Mouse (Mus musculus): Measurements from ENCODE around the gene Hsd17b14.

Gene Hsd17b14

DNA sequence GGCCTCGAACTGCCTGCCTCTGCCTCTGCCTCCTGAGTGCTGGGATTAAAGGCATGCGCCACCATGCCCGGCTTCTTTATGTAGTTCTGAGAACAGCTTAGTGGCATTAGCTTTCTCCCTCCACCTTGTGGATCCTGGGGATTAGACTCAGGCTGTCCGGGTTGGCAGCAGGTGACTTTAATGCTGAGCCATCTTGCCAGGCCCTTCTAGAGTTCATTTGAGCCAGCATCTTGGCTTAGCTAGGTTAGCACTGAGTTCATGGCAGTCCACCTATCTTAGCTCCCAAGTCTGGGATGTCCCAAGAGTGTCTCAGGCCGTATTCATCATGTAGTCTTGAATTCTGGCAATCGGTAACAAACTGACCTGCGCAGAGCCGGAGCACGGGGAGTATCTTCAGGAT, 10.8 kb downstream of the Hsd17b14 start:
- DNase-seq (ENCODE audit: low read depth in 1 of 2, low spot score in 2 of 2) = no peak

GRCm38 (mm10) chr7:45567112-45567779, 12.6 kb downstream of the Hsd17b14 start:
- no peak for DNase-seq (ENCODE audit: low read depth in 1 of 2, low spot score in 2 of 2)

DNA sequence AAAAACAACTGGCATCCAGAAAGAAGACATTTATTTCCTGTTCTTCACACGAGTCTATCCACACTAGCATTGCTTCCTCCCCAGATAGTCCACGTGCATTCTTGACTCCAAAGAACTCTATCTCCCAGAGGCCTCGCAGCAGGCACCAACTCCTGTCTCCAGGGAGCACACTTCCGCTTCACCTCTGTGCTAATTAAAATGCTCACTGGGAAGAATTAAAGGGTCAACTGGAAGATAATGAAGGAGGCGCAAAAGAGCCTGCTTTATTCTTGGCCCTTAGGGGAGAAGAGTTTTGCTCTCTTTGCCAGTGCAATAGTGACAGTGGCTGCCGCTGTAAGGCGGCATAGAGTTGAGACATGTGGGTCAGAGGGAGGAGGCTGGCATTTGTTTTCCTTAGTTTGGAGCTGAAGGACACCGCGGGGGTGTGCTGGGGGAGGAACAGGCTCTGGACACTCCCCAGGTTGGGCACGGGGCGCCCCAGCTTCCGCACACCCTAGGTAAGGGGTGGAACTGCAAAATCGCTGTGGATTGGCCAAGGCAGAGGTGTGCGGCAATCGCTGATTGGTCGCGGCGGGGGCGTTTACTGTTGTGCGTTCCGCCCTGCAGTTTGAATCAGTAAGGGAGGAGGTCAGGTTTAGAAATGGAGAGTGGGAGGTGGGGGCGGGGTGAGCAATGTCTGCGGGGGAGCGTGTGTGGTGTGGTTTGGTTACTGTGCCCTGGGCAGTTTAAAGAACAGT, 13.3 kb downstream of the Hsd17b14 start:
- peak; percentile 39 to 51 for DNase-seq (ENCODE audit: low read depth in 1 of 2, low spot score in 2 of 2)

GRCm38 (mm10) chr7:45568601-45569473, 14.1 kb downstream of the Hsd17b14 start:
- DNase-seq (ENCODE audit: low read depth in 1 of 2, low spot score in 2 of 2) = no peak

- DNase-seq (ENCODE audit: low read depth in 1 of 2, low spot score in 2 of 2) = no peak
Observed at GRCm38 (mm10) chr7:45570103-45570741, 15.5 kb downstream of the Hsd17b14 start, which contains the start of gene Bcat2. TSS of gene Bcat2 (plus strand) at chr7:45570153.

- no peak for DNase-seq (ENCODE audit: low read depth in 1 of 2, low spot score in 2 of 2)
Observed at GRCm38 (mm10) chr7:45571966-45572365, 17.3 kb downstream of the Hsd17b14 start.

DNA sequence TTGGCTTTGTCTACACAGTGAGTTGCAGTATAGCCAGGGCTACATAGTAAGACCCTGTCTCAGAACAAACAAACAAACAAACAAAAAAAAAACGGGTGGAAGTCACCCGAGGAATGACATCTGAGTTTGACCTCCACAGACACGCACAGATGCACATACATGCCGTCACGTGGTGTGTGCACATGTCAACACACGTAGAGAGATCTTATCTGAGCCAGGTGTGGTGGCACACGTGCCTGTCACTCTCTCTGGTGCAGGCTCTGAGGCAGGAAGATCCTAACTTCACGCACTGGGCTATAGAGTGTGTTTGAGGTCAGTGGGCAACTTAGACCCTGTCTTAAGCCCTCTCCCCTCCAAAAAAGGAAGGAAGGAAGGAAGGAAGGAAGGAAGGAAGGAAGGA, 19.3 kb downstream of the Hsd17b14 start:
- DNase-seq (ENCODE audit: low read depth in 1 of 2, low spot score in 2 of 2) = no peak

DNA sequence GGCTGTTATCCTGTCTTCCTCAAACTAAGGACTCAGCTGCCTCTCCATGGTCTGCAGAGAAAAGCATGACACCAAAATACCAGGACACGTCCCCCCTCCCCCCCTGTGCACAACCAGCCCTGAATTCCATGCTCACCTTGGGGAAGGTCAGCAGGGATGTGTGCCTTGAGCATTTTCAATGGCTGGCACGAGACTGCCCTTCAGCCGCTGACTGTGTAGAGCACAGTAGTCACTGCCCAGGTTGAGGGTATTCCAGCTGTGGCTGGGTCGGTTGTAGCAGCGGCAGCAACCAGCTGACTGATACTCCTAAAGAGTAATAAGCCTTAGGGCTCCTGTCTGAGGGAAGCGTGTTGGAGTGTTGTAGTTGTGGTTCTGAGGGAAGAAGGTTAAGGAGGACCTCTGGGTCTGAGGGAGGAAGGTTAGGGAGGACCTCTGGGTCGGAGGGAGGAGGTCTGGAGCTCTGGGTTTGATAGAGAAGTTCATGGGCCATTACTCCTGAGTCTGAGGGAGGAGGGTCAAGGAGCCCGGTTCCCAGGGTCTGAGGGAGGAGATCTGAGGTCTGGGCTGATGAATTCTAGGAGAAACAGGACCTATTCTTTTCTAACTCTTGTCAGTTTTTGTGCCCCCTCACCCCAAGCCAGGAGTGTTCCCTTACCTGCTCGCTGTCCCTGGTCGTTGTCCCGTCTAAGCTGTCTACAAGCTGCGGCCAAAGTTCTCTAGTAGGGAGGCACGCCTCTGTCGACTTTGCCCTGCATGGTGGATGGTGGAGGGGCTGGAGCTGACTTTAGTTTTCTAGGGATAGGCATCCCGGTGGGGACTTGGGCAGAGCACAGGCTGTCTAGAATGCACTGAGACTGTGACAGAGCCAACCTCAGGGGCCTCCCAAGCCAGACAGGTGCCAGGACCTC, 20.0 kb downstream of the Hsd17b14 start:
- DNase-seq (ENCODE audit: low read depth in 1 of 2, low spot score in 2 of 2) = no peak

DNA sequence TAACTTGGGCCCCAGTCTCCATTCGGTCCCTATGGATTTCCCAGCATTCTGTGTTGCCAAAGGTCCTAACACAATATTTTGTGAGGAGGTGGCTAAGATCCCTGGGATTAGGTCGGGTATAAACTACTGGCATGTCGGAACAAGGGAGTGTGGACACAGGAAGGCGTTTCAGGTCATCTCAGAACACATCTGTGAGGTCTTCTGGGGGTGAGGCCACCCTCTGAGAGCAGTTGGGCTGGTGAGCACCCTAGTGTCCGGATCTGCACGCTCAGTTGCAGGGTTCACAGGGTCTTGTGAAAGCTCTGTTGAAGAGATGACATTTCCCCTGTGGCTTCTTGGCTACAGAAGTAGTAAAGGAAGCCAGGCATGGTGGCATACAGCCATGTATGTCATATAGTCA, 31.2 kb downstream of the Hsd17b14 start:
- DNase-seq (ENCODE audit: low read depth in 1 of 2, low spot score in 2 of 2) = no peak

- no peak for DNase-seq (ENCODE audit: low read depth in 1 of 2, low spot score in 2 of 2)
Observed at GRCm38 (mm10) chr7:45587631-45588592, 33.2 kb downstream of the Hsd17b14 start.

GRCm38 (mm10) chr7:45589173-45589572, 34.5 kb downstream of the Hsd17b14 start:
- peak; percentile 70 to 82 for DNase-seq (ENCODE audit: low read depth in 1 of 2, low spot score in 2 of 2)

DNA sequence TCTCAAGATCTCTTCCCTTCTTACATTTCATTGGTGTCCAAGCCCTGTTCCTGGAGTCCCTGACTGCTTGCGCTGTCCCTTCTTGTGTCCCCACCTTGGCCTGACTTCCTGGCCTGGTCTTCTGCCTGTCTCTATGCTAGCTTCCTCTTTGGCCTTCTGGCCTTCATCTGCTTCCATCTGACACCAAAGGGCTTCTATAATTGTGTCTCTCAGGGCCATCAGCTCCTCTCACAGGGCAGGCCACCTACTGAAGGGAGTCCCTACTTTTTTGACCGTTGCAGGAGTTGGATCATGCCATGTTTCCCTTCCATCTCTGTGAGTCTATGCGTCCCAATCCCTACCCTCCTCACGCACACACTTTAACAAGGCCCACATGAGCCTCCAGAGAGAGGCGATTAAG, 35.2 kb downstream of the Hsd17b14 start:
- DNase-seq (ENCODE audit: low read depth in 1 of 2, low spot score in 2 of 2) = no peak

GRCm38 (mm10) chr7:45590874-45591273, 36.2 kb downstream of the Hsd17b14 start:
- DNase-seq (ENCODE audit: low read depth in 1 of 2, low spot score in 2 of 2) = no peak

- DNase-seq (ENCODE audit: low read depth in 1 of 2, low spot score in 2 of 2) = peak in 1 of 2 experiments; percentile 70
Observed at GRCm38 (mm10) chr7:45591880-45592279, 37.2 kb downstream of the Hsd17b14 start.

DNA sequence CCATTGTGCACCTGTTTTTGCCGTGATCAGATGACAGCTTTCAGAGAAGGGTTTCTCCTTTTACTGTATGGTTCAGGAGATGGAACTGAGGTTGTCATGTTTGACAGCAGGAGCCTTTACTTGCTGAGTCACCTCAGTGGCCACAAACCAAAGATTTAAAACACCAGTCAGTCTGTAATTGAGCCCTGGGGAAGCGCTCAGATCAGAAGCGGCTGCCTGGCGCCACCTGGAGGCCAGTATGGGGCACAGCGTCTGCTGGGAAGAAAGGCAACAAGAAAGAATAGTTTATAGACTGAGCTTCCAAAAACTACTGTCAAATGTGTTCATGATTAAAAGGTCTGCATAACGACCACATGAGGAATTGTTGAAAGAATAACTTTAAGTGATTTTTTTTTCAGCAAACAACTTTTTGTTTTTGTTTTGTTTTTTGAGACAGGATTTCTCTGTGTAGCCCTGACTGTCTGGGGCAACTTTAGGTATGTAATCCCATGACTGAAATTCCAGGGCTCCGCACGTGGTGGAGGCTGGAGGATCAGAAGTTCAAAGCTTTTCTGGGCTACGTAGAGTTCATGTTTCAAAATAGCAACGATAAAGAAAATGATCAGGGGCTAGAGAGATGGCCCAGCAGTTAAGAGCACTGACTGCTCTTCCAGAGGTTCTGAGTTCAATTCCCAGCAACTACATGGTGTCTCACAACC, 38.6 kb downstream of the Hsd17b14 start:
- DNase-seq (ENCODE audit: low read depth in 1 of 2, low spot score in 2 of 2) = peak; percentile 33 to 63

GRCm38 (mm10) chr7:45595176-45595575, 40.5 kb downstream of the Hsd17b14 start:
- DNase-seq (ENCODE audit: low read depth in 1 of 2, low spot score in 2 of 2) = no peak

- DNase-seq (ENCODE audit: low read depth in 1 of 2, low spot score in 2 of 2) = no peak
Observed at GRCm38 (mm10) chr7:45596107-45596506, 41.4 kb downstream of the Hsd17b14 start.

- no peak for DNase-seq (ENCODE audit: low read depth in 1 of 2, low spot score in 2 of 2)
Observed at GRCm38 (mm10) chr7:45597013-45597412, 42.3 kb downstream of the Hsd17b14 start.

Measured in monocyte, adult 2 months (primary cell).